Mouse (Mus musculus): Measurements from ENCODE around the gene Actr2.

DNA sequence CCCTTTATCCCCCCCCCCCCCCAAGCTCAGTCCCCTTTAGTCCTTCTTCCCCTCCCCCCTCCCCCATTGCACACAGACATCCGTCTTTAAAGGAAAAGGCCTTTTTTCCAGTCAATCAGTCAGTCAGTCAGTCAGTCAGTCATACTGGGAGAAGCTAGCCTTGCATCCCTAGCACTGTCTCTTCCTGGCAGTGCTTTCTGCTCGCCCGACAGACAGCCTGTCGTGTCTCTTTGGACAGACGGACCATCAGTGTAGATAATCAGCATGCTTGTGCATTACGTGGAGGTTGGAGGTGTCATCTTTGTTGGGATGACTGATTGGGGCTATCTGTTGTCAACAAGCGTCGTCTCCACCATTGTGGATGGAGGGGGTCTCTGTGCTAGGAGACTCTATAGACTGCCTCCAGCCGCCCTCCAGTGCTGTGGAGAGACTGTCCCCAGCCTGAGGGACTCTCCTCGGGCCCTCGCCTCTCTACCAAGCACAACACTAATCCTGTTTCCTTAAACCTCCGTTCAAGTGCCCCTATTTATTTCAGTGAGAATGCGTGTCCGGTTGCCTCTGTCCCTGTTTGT lies 89.7 kb downstream of the Actr2 start:
- no peak for TF ChIP-seq POLR2A (IDR thresholded peaks at IDR 0.05; ENCODE audit: insufficient read depth, low read depth, low read length)
- no peak for TF ChIP-seq CTCF (IDR thresholded peaks at IDR 0.05)
